ENCODE assay signal across 8 mouse cellular contexts in genomic region chr13:63431857-63432191, GRCm38 (mm10).
DNase-seq lines count a peak whose midpoint lies in the region; ATAC-seq and TF ChIP-seq lines count a peak whose summit lies in the region.

No protein-coding gene starts in this region.

- peak; percentile 53 for TF ChIP-seq EP300 in stomach, postnatal 0 days (optimal IDR thresholded peaks at IDR 0.05)

- intact Hi-C loops in gastrocnemius, adult 2 months (cut with DNase I) = loop anchor here (5.0 to 10.0 kb wide), 2 partner anchors 130 to 383 kb away; partner anchors contain the start of gene Ercc6l2

- H3K9me3 ChIP-seq in liver, embryonic 11.5 days (ENCODE audit: control insufficient read depth, low read length) = no peaks in the 10 kb centered on the region
- no peaks in the 10 kb centered on the region for H3K9me3 ChIP-seq in stomach, postnatal 0 days (ENCODE audit: control insufficient read depth, low read length)

- TF ChIP-seq CTCF in gastrocnemius, adult 2 months (IDR thresholded peaks at IDR 0.05) = no peak
- TF ChIP-seq CTCF in thymus, adult 2 months (IDR thresholded peaks at IDR 0.05; ENCODE audit: borderline replicate concordance, control insufficient read depth, extremely low read depth, insufficient read depth, low read length, poor library complexity) = no peak
- TF ChIP-seq CTCF in stomach, postnatal 0 days (IDR thresholded peaks at IDR 0.05; ENCODE audit: low read depth) = no peak

- peaks cover 6% of the 10 kb centered on the region for H3K4me1 ChIP-seq in thymus, adult 2 months (replicated peaks; ENCODE audit: control insufficient read depth, insufficient read depth, low read length)
- H3K4me1 ChIP-seq in liver, embryonic 11.5 days (replicated peaks; ENCODE audit: control insufficient read depth, insufficient read depth, low read length) = peaks cover 7% of the 10 kb centered on the region
- no peaks in the 10 kb centered on the region for H3K4me1 ChIP-seq in stomach, postnatal 0 days (replicated peaks; ENCODE audit: control insufficient read depth, insufficient read depth)

- H3K4me2 ChIP-seq in liver, embryonic 11.5 days = peak overlapping the region; percentile 71
- peak overlapping the region; percentile 65 for H3K4me2 ChIP-seq in stomach, postnatal 0 days (replicated peaks; ENCODE audit: low read depth)

- H3K27me3 ChIP-seq in thymus, adult 2 months (ENCODE audit: control insufficient read depth, insufficient read depth, low read length) = no peaks in the 10 kb centered on the region
- H3K27me3 ChIP-seq in liver, embryonic 11.5 days (replicated peaks; ENCODE audit: control insufficient read depth, insufficient read depth, low read length) = no peaks in the 10 kb centered on the region
- no peaks in the 10 kb centered on the region for H3K27me3 ChIP-seq in stomach, postnatal 0 days (ENCODE audit: control insufficient read depth, insufficient read depth, low read length)

- peak overlapping the region; percentile 99 for H3K27ac ChIP-seq in gastrocnemius, adult 2 months
- peak overlapping the region; percentile 88 for H3K27ac ChIP-seq in thymus, adult 2 months (ENCODE audit: control insufficient read depth, insufficient read depth, low read length)
- H3K27ac ChIP-seq in liver, embryonic 11.5 days (ENCODE audit: low read depth, low read length) = peak overlapping the region; percentile 96
- H3K27ac ChIP-seq in stomach, postnatal 0 days (replicated peaks) = peak overlapping the region; percentile 97

- no peaks in the 10 kb centered on the region for H3K36me3 ChIP-seq in thymus, adult 2 months (ENCODE audit: control insufficient read depth, insufficient read depth, low read length)
- no peaks in the 10 kb centered on the region for H3K36me3 ChIP-seq in liver, embryonic 11.5 days (ENCODE audit: control insufficient read depth, insufficient read depth, low read length)
- H3K36me3 ChIP-seq in stomach, postnatal 0 days (ENCODE audit: control insufficient read depth, insufficient read depth, low read length) = no peaks in the 10 kb centered on the region

- 5% methylated on average over 5 of the region's 5 CpGs for WGBS in thymus, adult 2 months
- 13% methylated on average over 5 of the region's 5 CpGs for WGBS in liver, embryonic 11.5 days
- 7% methylated on average over 5 of the region's 5 CpGs for WGBS in stomach, postnatal 0 days

- TF ChIP-seq POLR2A in thymus, adult 2 months (IDR thresholded peaks at IDR 0.05; ENCODE audit: control insufficient read depth, extremely low read depth, insufficient read depth, low read length, poor library complexity) = no peak

- H3K9ac ChIP-seq in liver, embryonic 11.5 days (ENCODE audit: low read depth, low read length) = peak overlapping the region; percentile 86
- peak overlapping the region; percentile 75 for H3K9ac ChIP-seq in stomach, postnatal 0 days (ENCODE audit: low read length)

- ATAC-seq in liver, embryonic 11.5 days (replicated peaks; ENCODE audit: low FRiP score) = no peak
- ATAC-seq in stomach, postnatal 0 days (ENCODE audit: low FRiP score, low TSS enrichment) = no peak; the same call in 1 of the 2 replicates

- DNase-seq in gastrocnemius, adult 2 months = no peak
- DNase-seq in gastrocnemius, postnatal 25 days = no peak
- DNase-seq in thymus, adult 2 months = no peak
- DNase-seq in thymus, adult 18-20 months = no peak
- no peak for DNase-seq in liver, embryonic 11.5 days (ENCODE audit: low spot score)
- DNase-seq in stomach, postnatal 0 days (ENCODE audit: low spot score) = no peak
- DNase-seq in thymus, postnatal 4 days = no peak
- no peak for DNase-seq in layer of hippocampus, adult 8-10 months (ENCODE audit: low spot score in 2 of 2)

- H3K4me3 ChIP-seq in gastrocnemius, adult 2 months = peak overlapping the region; percentile 93
- peak overlapping the region; percentile 69 for H3K4me3 ChIP-seq in thymus, adult 2 months (ENCODE audit: control insufficient read depth, insufficient read depth, low read length)
- H3K4me3 ChIP-seq in liver, embryonic 11.5 days (ENCODE audit: low read depth, low read length) = peak overlapping the region; percentile 71
- H3K4me3 ChIP-seq in stomach, postnatal 0 days (ENCODE audit: low read depth, low read length) = peak overlapping the region; percentile 60
